ENCODE assay signal across 8 mouse cellular contexts in the genomic region with DNA sequence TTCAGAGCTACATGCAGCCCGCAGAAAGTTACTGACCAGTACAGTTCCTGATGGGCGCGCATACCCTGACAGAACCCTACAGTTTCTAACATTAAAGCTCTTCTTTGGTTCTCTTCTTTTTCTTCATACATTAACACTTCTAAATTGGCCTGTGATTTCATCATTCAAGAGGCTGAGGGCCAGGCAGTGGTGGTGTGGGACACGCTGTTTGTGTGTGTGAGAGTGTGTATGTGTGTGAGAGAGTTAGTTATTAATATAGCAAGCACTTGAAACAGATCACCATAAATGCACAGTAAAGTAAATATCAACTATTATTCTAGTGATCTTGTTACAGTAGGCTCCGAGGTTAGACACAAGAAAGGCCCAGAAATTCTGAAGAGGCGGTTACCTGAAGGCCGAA. TPM values are rescaled to one million over a fixed set of nuclear protein-coding genes. Genes with fewer than 3 reads are reported as not detected.
DNase-seq lines count a peak whose midpoint lies in the region; ATAC-seq and TF ChIP-seq lines count a peak whose summit lies in the region.

No protein-coding gene starts in this region.

- peak overlapping the region; percentile 81 for H3K4me3 ChIP-seq in heart, embryonic 11.5 days (ENCODE audit: low read depth, low read length)
- peak overlapping the region; percentile 90 for H3K4me3 ChIP-seq in E14TG2a.4 (replicated peaks; ENCODE audit: low read length)
- peak overlapping the region; percentile 76 for H3K4me3 ChIP-seq in forebrain, embryonic 16.5 days (replicated peaks; ENCODE audit: low read length)
- H3K4me3 ChIP-seq in liver, postnatal 0 days (ENCODE audit: low read depth, low read length) = peak overlapping the region; percentile 78

- no peaks in the 10 kb centered on the region for H3K27me3 ChIP-seq in heart, embryonic 11.5 days (ENCODE audit: control insufficient read depth, insufficient read depth, low read length)
- H3K27me3 ChIP-seq in E14TG2a.4 (ENCODE audit: insufficient read depth, low read length) = no peaks in the 10 kb centered on the region
- no peaks in the 10 kb centered on the region for H3K27me3 ChIP-seq in forebrain, embryonic 16.5 days (replicated peaks; ENCODE audit: control insufficient read depth, insufficient read depth, low read length)
- no peaks in the 10 kb centered on the region for H3K27me3 ChIP-seq in liver, postnatal 0 days (ENCODE audit: insufficient read depth, low read length)

- peak overlapping the region; percentile 59 for H3K9ac ChIP-seq in heart, embryonic 11.5 days (ENCODE audit: low read depth, low read length)
- peak overlapping the region; percentile 47 for H3K9ac ChIP-seq in forebrain, embryonic 16.5 days (replicated peaks; ENCODE audit: low read depth, low read length)
- 0 out of 2 replicates have a peak overlapping the region, but pooled peaks have one; percentile 41 for H3K9ac ChIP-seq in liver, postnatal 0 days (replicated peaks)

- intact Hi-C loops in heart, postnatal 14 days (cut with DNase I) = no loop called here

- H3K9me3 ChIP-seq in heart, embryonic 11.5 days (replicated peaks; ENCODE audit: control insufficient read depth, low read length) = no peaks in the 10 kb centered on the region
- H3K9me3 ChIP-seq in E14TG2a.4 (ENCODE audit: low read length) = no peaks in the 10 kb centered on the region
- H3K9me3 ChIP-seq in forebrain, embryonic 16.5 days (ENCODE audit: control insufficient read depth, low read length) = no peaks in the 10 kb centered on the region
- H3K9me3 ChIP-seq in liver, postnatal 0 days (ENCODE audit: low read length) = no peaks in the 10 kb centered on the region

- H3K36me3 ChIP-seq in heart, embryonic 11.5 days (ENCODE audit: control insufficient read depth, insufficient read depth, low read length) = peaks cover 13% of the 10 kb centered on the region
- H3K36me3 ChIP-seq in E14TG2a.4 (ENCODE audit: insufficient read depth, low read length) = peaks cover 29% of the 10 kb centered on the region
- no peaks in the 10 kb centered on the region for H3K36me3 ChIP-seq in forebrain, embryonic 16.5 days (ENCODE audit: control insufficient read depth, insufficient read depth)
- H3K36me3 ChIP-seq in liver, postnatal 0 days (replicated peaks; ENCODE audit: insufficient read depth, low read length) = peaks cover 26% of the 10 kb centered on the region

- WGBS in heart, embryonic 11.5 days (ENCODE audit: insufficient replicate concordance) = 70% methylated on average over 7 of the region's 7 CpGs
- WGBS in forebrain, embryonic 16.5 days = 68% methylated on average over 7 of the region's 7 CpGs
- 64% methylated on average over 7 of the region's 7 CpGs for WGBS in liver, postnatal 0 days (ENCODE audit: insufficient replicate concordance)

- 0 out of 2 replicates have a peak, but pooled peaks have one; percentile 18 for ATAC-seq in heart, embryonic 11.5 days (replicated peaks; ENCODE audit: insufficient number of reproducible peaks, low FRiP score, low TSS enrichment)
- peak; percentile 10; the same call in 1 of the 2 replicates for ATAC-seq in forebrain, embryonic 16.5 days
- ATAC-seq in liver, postnatal 0 days = peak; percentile 24

- no peak for TF ChIP-seq EP300 in liver, postnatal 0 days (IDR thresholded peaks at IDR 0.05; ENCODE audit: low read depth)

- H3K4me1 ChIP-seq in heart, embryonic 11.5 days (ENCODE audit: control insufficient read depth, insufficient read depth, low read length) = no peaks in the 10 kb centered on the region
- H3K4me1 ChIP-seq in E14TG2a.4 (replicated peaks; ENCODE audit: low read depth, low read length) = peaks cover 33% of the 10 kb centered on the region
- peaks cover 11% of the 10 kb centered on the region for H3K4me1 ChIP-seq in forebrain, embryonic 16.5 days (replicated peaks; ENCODE audit: control insufficient read depth, insufficient read depth, low read length)
- no peaks in the 10 kb centered on the region for H3K4me1 ChIP-seq in liver, postnatal 0 days (ENCODE audit: insufficient read depth)

- peak overlapping the region; percentile 81 for H3K4me2 ChIP-seq in heart, embryonic 11.5 days
- H3K4me2 ChIP-seq in forebrain, embryonic 16.5 days (ENCODE audit: low read length) = peak overlapping the region; percentile 100
- peak overlapping the region; percentile 76 for H3K4me2 ChIP-seq in liver, postnatal 0 days (ENCODE audit: low read depth, low read length)

- no peak for DNase-seq in heart, postnatal 14 days
- no peak for DNase-seq in liver, postnatal 0 days
- no peak for DNase-seq in layer of hippocampus, adult 9-10 months (ENCODE audit: low spot score)
- DNase-seq in Muller cell, postnatal 12 days (ENCODE audit: inconsistent ontology term) = no peak
- DNase-seq in adrenal gland, postnatal 10 days = no peak

- TF ChIP-seq CTCF in E14TG2a.4 (conservative IDR thresholded peaks at IDR 0.05; ENCODE audit: low read length) = no peak
- TF ChIP-seq CTCF in liver, postnatal 0 days (IDR thresholded peaks at IDR 0.05; ENCODE audit: low read depth) = no peak

- peak overlapping the region; percentile 76; the same call in 1 of the 2 replicates for H3K27ac ChIP-seq in heart, embryonic 11.5 days (ENCODE audit: low read depth, low read length)
- 0 out of 2 replicates have a peak overlapping the region, but pooled peaks have one; percentile 11 for H3K27ac ChIP-seq in forebrain, embryonic 16.5 days (ENCODE audit: low read length)
- no peak overlapping the region for H3K27ac ChIP-seq in liver, postnatal 0 days (ENCODE audit: low read depth)

RNA-seq across cellular contexts. Expression of gene Spag5, which starts 0.4 kb away (rescaled TPM):
- 31.7 and 32.8 TPM in 2 replicates for polyA plus RNA-seq in heart, embryonic 11.5 days (2014; fragmentation: Nextera tagmentation; extraction: Ambion mirVana)
- 1 to 10 TPM; 2.2 to 4.2 TPM for total RNA-seq in heart, postnatal 14 days (2021)
- 21.6 and 22.1 TPM in 2 replicates for polyA plus RNA-seq in forebrain, embryonic 16.5 days (2015; fragmentation: Nextera tagmentation; extraction: Ambion mirVana)
- 9.8 and 11.4 TPM in 2 replicates for polyA plus RNA-seq in liver, postnatal 0 days (2015; fragmentation: Nextera tagmentation; extraction: Ambion mirVana)
- 10 to 100 TPM; 11.2 to 16.1 TPM for total RNA-seq in adrenal gland, postnatal 10 days (2021)

RNA-seq across cellular contexts. Expression of gene BC030499, which starts 10.3 kb away (rescaled TPM):
- 0.17 TPM in 1 of 2 replicates, not detected in the other for polyA plus RNA-seq in heart, embryonic 11.5 days (2014; fragmentation: Nextera tagmentation; extraction: Ambion mirVana)
- total RNA-seq in heart, postnatal 14 days (2021) = 1 to 10 TPM in 1 of 2 experiments, under 1 TPM in 1; 0.90 to 1.9 TPM
- polyA plus RNA-seq in forebrain, embryonic 16.5 days (2015; fragmentation: Nextera tagmentation; extraction: Ambion mirVana) = not detected in 2 replicates
- 0.07 TPM in 1 of 2 replicates, not detected in the other for polyA plus RNA-seq in liver, postnatal 0 days (2015; fragmentation: Nextera tagmentation; extraction: Ambion mirVana)
- total RNA-seq in adrenal gland, postnatal 10 days (2021) = 1 to 10 TPM in 1 of 2 experiments, under 1 TPM in 1; 0.57 to 2.2 TPM

RNA-seq across cellular contexts. Expression of gene Aldoc, which starts 21.9 kb away (rescaled TPM):
- 11.2 and 12.4 TPM in 2 replicates for polyA plus RNA-seq in heart, embryonic 11.5 days (2014; fragmentation: Nextera tagmentation; extraction: Ambion mirVana)
- 1 to 10 TPM in 1 of 2 experiments, under 1 TPM in 1; 0.54 to 1.0 TPM for total RNA-seq in heart, postnatal 14 days (2021)
- 152 and 186 TPM in 2 replicates for polyA plus RNA-seq in forebrain, embryonic 16.5 days (2015; fragmentation: Nextera tagmentation; extraction: Ambion mirVana)
- 12.1 and 15.4 TPM in 2 replicates for polyA plus RNA-seq in liver, postnatal 0 days (2015; fragmentation: Nextera tagmentation; extraction: Ambion mirVana)
- total RNA-seq in adrenal gland, postnatal 10 days (2021) = 1 to 10 TPM; 8.3 to 8.6 TPM

RNA-seq across cellular contexts. Expression of gene Pigs, which starts 27.3 kb away (rescaled TPM):
- polyA plus RNA-seq in heart, embryonic 11.5 days (2014; fragmentation: Nextera tagmentation; extraction: Ambion mirVana) = 58.7 and 61.8 TPM in 2 replicates
- total RNA-seq in heart, postnatal 14 days (2021) = 10 to 100 TPM; 23.5 to 23.9 TPM
- 61.1 and 61.4 TPM in 2 replicates for polyA plus RNA-seq in forebrain, embryonic 16.5 days (2015; fragmentation: Nextera tagmentation; extraction: Ambion mirVana)
- 33.1 and 34.6 TPM in 2 replicates for polyA plus RNA-seq in liver, postnatal 0 days (2015; fragmentation: Nextera tagmentation; extraction: Ambion mirVana)
- 10 to 100 TPM; 40.1 to 40.3 TPM for total RNA-seq in adrenal gland, postnatal 10 days (2021)

RNA-seq across cellular contexts. Expression of gene 2610507B11Rik, which starts 39.4 kb away (rescaled TPM):
- 69.4 and 86.5 TPM in 2 replicates for polyA plus RNA-seq in heart, embryonic 11.5 days (2014; fragmentation: Nextera tagmentation; extraction: Ambion mirVana)
- total RNA-seq in heart, postnatal 14 days (2021) = 100 to 1,000 TPM; 184 to 186 TPM
- polyA plus RNA-seq in forebrain, embryonic 16.5 days (2015; fragmentation: Nextera tagmentation; extraction: Ambion mirVana) = 56.4 and 58.6 TPM in 2 replicates
- 29.6 and 32.7 TPM in 2 replicates for polyA plus RNA-seq in liver, postnatal 0 days (2015; fragmentation: Nextera tagmentation; extraction: Ambion mirVana)
- total RNA-seq in adrenal gland, postnatal 10 days (2021) = 100 to 1,000 TPM; 138 to 184 TPM
